Mouse (Mus musculus): Measurements from ENCODE around the gene Arl3.

Gene Arl3

DNA sequence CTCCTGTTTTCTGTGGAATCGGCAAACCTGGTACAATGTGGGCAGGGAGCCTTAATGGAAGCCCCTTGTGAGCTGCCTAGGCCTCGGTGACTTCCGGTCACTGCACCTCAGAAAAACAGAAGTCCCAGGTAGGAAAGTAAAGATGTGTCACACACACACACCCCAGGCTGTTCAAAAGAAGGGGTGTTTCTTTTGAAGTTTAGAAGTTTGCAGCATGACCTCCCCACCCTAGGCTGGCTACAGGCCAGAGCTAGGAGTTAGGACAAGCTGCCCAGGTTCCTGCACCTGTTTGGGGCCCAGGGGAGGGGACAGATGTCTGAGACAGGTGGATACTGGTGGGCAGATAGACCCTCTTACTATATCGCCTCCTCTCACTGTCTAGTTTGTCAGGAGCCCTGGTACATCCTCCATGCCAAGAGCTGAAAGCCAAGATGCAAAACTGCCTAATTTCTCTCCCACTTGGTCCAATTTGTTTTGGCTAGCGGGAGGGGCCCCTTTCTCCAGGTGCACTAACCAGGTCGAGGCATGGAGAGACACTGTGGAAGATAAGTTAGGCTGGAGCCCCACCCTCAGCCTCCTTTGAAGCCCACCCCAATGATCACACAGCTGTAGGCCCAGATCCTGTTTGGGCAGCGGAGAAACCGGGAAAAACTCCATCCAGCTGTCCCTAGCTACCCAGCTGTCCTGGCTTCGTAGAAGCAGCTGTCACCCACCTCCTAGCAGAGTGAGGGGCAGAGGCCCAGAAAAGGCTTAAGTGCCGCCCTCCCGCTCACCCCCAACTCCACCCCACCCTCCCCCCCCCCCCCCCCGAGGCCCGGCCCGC is 55.3 kb downstream of the Arl3 start:
- DNase-seq (ENCODE audit: low spot score): no peak

DNA sequence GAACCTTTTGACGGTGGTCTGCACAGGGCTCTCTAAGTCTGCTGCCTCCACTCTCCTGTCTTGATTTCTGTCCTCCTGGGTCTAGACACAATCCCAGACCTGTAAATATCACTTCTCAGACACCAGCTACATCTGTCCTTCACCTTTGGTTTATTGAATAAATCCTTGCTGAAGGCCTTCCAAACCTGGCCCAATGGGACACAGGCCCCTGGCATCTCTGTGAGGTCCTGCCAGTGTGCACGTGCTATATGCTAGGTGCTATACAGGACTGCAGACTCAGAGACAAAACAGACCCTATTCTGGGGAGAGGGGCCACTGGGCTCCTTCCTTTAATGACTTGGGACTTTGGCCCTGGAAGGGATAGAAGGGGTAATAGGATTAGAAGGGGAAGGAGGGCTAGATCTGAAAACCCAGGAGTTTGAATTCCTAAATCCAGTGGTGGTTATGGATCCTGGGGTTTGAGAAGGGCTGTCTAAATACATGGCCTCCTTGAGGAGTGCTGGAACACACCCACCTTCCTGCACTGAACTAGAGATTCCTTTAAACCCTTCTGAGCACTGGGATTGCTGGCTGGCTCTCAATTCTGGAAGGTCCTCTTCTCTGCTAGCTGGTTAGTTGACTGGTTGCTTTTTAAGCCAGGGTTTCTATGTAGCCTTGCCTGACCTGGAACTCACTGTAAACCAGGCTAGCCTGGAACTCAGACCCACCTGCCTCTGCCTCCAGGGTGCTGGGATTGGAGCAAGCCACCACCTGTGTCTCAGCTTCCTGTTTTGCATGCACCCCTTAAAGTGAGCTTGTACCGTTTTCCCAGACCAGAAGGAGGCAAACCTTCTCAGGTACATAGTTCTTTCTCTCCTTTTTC is 56.1 kb downstream of the Arl3 start:
- no peak for DNase-seq (ENCODE audit: low spot score)

DNA sequence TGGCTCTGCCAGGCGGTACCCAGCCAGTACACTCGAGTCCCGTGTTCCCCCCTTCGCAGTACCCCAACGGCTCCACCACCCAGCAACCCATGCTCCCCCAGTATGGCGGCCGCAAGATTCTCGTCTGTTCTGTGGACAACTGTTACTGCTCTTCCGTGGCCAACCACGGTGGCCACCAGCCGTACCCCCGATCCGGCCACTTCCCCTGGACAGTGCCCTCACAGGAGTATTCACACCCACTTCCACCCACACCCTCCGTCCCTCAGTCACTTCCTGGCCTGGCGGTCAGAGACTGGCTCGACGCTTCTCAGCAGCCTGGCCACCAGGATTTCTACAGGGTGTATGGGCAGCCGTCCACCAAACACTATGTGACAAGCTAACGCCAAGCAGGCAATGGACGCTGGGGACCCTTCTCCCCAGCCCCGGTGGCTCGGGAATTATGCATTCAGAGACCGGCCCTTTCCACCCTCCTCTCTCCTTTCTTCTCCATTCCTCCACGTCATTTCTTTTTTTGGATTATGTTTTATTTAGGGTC is 57.6 kb downstream of the Arl3 start:
- DNase-seq (ENCODE audit: low spot score): no peak

DNA sequence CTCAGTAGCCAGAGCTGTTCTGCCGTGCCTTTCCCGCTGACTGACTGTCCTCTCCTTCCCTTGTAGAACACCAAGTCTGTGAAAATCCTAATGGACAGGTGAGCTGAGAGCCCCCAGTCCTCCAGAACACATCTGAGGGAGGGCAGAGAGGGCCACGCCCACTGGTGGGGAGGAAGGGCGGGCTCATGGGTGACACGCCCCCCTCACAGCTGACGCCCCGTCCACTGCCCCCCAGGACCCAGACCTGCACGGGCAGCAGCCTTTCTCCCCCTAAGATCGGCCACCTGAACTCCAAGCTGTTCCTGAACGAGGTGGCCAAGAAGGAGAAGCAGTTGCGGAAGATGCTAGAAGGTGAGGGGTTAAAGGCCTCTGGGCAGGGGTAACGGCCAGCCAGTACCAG is 58.6 kb downstream of the Arl3 start:
- no peak for DNase-seq (ENCODE audit: low spot score)

DNA sequence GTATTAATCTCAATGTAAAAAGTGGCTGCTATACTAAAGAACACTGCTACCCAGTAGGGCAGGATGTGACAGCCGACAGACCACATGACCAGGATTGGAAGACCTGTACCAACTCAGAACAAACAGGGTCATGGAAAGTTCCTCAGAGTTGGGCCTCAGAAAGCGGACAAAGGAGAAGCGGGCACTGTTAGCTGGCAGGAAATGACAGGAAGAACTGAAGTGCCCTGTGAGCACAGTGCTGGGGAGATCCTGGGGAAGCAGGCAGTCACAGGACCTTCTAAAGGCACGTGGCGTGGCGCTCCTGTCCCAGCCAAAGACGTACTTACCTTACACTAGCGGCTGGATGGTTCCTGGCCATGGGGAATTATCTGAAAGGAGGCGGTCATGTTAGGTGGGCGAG is 61.7 kb downstream of the Arl3 start:
- no peak for DNase-seq (ENCODE audit: low spot score)

DNA sequence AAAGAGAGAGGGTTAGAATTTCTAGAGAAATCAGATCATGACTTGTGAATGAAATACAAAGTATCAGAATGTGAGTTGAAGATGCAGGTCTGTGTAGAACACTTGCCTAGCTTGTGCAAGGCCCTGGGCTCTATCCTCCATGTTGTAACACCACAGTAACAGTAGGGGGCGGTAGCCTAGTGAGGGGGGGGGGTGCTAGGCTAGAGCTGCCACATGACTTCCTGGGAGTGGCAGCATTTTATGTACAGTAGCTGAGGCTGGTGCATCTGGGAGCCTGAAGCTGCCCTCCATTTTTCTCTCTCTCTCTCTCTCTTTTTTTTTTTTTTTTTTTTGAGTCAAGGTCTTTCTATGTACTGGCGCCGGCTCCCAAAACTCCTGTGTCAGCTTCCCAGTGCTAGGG is 62.2 kb downstream of the Arl3 start:
- no peak for DNase-seq (ENCODE audit: low spot score)

DNA sequence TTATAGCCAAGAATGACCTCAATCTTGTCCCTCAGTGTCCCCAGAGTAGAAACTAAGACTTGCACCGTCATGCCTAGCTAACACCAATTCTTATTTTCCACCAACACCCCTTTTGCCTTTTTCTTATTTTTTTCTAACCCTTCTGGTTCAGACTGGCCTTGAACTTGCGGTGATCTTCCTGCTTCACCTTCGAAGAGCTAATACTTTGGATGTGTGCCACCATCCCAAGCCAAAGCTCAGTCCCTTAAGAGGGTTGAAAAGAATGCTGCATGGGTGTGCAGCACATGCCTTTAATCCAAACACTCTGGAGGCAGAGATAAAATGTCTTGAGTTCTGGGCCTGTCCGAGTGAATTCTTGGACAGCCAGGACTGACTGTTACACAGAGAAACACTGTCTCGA is 62.6 kb downstream of the Arl3 start:
- DNase-seq (ENCODE audit: low spot score): no peak

DNA sequence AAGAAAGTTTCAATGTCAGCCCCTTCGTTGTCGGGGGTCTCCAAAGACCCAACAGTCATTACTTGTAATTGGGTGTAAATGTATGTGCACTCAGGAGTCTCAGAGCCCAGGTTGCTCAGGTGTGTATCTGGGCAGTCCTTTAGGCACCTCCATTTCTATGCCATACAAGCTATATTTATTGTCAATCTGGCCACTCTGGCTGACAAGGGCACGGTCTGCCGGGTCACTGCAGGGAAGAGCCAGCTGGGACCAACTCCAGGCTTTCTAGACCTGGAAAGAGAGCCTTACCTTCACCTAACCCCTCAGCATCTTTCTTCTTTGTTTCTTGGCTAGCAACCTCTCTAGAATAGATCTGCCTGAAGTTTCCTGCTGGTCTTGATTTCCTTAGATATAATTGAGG is 63.3 kb downstream of the Arl3 start:
- no peak for DNase-seq (ENCODE audit: low spot score)

DNA sequence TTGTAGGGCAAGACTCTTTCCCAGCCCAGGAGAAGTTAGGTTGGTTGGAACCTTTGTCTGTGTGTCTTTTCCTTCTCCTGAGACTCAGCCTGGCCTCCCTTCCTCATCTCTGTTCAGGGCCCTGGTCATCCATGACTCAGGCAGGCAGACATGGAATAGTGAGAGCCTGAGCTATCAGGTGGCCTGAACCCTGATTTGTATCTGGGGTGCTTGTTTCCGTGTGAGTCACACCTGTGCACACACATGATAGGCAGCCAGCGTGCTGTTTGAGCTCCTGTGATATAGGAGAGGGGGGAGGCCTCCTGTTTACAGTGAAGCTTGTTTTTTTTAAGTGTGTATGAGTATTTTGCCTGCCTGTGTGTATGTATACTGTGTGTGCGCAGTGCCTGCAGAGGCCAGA is 63.8 kb downstream of the Arl3 start:
- DNase-seq (ENCODE audit: low spot score): no peak

DNA sequence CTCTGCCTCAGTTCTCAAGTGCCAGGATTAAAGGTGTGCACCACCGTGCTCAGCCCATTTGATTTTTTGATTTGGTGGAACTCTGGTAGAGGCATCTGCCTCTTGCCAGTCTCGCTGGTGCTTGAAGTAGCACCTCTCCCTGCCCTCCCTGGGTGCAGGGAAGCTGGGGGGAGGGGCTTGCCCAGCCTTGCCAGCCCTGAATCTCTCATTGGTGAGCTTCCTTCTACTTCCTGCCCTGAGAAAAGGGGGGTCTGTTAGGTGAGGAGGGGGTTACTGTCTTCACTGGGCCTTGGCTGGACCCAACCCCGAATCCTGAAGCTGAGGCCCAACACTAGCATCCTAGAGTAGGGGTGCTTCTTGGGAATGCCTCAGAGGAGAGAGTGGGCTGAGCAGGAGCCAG is 64.3 kb downstream of the Arl3 start:
- no peak for DNase-seq (ENCODE audit: low spot score)

DNA sequence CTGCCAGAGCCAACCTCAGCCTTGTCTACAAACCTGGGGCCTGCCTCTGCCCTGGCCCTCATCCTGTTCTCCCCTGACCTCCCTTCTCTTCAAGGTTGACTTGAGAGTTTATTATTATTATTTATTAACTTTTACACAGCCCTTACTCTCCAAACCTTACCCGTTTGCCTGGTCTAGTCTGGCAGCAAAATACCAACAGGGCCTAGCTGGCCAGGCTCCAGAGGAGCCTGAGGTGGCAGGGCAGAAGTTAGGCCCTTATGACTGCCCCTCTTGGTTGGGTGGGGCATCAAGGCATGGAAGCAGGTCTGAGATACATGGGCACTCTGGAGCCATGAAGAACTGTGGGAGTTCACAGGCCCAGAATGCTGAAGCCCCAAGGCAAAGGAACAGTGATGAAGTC is 65.2 kb downstream of the Arl3 start:
- no peak for DNase-seq (ENCODE audit: low spot score)

DNA sequence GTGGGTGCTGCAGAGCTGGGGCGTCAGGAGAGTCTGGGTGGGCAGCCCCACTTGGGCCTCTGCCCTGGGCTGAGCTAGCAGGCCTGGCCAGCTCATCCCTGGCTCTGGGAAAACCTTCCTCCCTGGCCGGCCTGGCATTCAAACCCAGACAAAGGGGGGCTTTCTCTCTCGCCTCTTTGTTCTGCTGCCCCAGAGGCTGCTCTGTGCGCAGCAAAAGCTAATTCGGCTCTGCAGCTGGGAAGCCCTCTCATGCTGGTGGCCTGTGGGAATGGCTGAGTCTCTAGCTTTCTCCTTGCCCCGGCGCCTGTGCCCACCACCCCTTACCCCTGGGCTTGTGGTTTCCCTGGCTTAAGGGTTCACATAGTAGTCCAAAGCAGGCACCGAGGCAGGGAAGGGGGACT is 65.8 kb downstream of the Arl3 start:
- no peak for DNase-seq (ENCODE audit: low spot score)

DNA sequence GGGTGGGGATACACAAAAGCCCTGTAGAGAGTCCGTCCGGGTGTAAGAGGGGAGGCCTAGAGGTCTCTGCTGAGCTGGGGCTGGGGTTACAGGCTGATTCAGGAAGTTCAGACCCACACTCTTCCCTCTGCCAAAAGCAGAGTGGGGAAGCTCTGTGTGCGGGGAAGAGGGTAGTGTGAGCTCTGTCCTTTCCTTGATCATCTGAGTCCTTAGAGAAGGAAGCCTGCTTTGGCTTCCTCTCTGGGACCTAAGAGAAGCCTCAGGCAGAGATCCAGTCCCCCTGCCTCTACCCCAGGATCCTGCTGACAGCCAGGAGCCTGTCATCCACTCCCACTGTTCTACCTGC is 66.7 kb downstream of the Arl3 start:
- DNase-seq (ENCODE audit: low spot score): no peak

DNA sequence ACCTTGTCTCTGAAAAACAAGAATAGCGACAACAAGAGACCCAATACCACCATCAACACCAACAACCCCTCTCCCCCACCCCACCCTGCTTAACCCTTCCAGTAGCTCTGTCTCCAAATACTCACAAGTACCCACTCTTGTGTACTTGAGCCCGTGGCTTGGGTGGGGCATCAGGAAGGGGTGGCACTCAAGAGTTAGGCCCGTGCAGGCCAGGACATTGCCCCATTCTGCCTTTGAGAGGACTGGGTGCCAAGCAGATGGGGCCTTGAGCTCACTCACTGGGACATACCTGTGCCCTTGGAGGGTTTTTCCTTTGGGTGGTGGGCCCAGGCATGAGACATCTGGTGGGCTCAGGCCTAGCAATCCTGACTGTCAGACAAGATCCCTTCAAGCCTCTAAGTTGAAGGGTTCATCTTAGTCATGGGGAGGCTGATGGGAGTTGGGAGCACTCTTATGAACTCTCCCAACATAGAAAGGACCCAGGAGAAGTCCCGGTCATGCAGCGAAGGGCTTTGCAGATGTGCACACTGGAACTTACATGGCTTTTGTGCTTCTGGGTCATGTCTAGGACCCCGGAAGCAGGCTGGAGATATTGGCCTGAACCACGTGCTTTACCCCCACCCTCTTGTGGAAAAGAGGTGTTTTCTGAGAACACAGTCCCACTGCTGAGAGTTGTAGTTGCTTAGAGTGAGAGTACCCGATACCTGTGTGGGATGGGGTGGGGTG is 67.2 kb downstream of the Arl3 start:
- DNase-seq (ENCODE audit: low spot score): no peak

DNA sequence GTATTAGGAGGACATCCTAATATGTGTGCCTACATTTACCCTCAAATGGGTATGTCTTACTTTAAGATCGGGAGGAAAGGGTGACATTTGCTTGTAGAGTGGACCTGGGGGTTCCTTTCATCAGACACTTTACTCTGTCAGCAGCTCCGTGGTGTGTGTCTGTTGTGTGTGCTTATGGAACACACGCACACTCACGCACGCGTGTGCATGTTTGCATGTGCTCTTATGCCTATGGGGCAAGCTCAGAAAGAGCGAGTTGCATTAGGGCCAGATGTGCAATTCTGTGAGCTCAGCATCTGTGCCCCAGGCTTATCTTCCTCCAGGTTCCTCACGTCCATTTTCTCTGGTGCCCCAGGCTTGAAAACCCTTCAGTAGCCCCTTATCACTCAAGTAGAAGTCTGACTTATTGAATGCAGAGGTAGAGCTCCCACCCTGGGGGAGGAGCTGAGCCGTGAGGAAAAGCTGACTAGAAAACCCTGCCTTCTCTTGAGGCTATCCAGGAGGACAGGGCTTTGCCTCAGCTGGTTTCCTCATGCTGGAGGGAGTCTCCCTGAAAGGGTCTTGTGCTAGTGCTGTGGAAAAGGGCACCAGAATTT is 68.1 kb downstream of the Arl3 start:
- DNase-seq (ENCODE audit: low spot score): no peak

DNA sequence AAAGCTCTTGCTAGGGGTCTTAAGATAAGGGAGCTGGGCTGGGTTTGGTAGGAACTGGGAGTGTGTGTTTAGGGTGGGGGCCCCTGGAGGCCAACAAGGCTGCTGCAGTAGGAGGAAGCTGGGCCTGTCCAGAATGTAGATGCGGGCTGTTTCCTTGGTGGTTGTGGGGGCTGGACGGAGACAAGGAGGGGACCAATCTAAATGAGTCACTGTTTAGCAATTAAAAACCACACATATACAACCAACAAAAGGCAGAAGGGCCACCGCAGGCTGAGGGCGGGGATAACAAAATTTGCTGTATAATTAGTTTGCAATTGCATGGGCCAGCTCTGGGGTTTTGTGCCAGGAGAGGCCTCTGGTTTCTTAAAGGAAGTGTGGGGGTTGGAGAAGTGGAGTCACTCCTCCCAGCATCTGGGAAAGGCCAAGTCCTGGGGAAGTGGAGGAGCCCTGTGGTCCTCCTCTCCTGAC is 68.9 kb downstream of the Arl3 start:
- no peak for DNase-seq (ENCODE audit: low spot score)

DNA sequence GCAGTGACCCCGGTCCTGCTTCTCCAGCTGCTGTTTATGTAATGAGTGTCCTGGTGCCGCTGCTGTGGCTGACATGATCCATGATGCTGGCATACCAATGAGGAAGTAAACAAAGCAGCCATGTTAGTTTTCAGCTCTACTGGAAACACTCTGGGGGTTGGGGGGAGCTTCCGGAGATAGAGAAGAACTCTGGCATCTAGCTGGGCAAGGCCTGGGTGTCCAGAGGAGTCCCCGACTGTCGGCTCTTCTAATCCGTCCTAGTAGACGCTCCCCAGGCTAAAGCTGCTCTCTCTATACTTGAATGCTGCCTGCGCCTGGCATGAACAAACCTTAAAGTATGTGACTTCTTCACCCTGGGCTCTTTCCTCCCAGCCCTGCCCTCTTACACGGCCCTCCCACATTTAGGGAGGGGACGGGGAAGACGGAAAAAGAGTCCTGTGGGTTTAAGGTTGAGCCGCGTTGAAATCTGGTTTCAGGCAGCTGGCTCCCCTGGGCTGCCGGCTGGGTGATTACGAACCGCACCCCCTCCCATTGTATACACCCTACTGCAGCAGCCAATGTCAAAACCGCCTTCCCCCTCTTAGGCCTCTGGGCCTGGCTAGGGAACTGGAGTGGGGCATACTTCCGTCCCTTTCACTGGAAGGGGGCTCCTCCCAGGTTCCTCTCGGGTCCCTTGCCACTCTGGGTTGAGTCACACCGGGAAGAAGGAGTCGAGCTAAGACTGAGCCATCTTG is 69.5 kb downstream of the Arl3 start:
- DNase-seq (ENCODE audit: low spot score): no peak

DNA sequence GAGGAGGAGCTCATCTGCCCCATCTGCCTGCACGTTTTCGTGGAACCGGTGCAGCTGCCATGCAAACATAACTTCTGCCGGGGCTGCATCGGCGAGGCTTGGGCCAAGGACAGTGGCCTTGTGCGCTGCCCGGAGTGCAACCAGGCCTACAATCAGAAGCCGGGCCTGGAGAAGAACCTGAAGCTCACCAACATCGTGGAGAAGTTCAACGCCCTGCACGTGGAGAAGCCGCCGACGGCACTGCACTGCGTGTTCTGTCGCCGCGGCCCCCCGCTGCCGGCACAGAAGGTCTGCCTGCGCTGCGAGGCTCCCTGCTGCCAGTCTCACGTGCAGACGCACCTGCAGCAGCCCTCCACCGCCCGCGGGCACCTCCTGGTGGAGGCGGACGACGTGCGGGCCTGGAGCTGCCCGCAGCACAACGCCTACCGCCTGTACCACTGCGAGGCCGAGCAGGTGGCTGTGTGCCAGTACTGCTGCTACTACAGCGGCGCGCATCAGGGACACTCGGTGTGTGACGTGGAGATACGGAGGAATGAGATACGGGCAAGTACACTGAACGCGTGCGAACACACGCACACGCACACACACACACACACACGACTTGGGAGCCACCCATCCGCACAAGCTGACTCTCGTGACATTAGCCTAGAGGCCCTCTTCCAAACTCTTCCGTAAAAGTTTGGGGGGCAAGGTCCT is 70.4 kb downstream of the Arl3 start:
- DNase-seq (ENCODE audit: low spot score): no peak

DNA sequence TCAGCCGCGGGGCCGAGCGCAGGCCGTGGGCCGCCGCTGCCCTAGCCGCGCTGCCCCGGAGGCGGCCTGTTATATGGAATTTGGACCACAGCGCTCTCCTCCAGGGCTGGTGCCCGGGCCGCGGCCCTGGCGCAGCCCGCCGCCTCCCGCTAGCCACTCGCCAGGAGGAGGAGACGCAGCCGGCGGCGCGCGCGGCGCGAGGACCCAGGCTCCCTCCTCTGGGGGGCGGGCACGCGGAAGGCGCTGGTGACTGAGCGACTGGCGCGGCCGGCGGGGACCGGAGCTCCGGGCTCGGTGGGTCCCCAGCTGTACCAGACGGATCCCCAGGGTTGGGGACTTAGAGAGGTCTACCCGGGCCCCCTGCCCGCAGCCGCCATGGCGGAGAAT is 70.9 kb downstream of the Arl3 start:
- no peak for DNase-seq (ENCODE audit: low spot score)

DNA sequence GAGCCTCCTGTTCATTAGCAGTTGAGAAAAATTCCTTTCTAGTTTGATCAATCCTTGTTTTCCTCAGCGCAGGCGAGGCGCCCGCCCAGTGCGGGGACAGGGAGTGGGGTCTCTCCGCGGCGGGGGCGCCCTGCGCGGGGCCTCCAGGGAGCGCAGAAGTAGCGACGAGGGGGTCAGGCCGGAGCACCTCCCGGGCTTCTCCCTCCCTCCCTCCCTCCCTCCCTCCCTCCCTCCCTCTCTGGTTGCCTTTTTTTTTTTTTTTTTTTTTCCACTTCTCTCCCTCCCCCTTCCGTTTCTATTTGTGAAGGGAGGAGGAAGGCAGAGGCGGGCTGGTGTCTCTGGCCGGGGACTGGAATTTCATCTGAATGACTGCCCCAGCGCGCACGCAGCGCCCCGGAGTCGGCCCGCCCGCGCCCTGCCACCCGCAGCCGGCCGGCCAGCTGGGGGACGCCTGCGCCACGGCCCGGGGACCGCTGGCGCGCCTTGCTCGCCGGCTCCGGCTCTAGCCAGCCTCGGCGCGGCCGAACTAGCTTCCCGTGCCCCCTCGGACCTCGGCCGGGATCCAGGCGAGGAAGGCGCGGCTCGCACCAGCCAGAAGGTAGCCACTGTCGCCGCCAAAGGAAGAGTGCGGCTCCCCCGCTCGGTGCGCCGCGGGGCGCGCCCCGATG is 71.5 kb downstream of the Arl3 start, which contains the start of gene Trim8:
Gene Trim8 (plus strand): TSS at position 302 of the 668 bp plus-strand sequence.
- no peak for DNase-seq (ENCODE audit: low spot score)

Data from layer of hippocampus, adult 9-10 months (tissue).